Mouse (Mus musculus) thymus, postnatal 4 days (tissue): ENCODE measurements at regions not wholly inside any gene's neighbourhood (a gene's known extent, or its start where the extent isn't known, plus 50 kb on each side); places are given as distances from the start of the nearest gene placed in this dataset.

Experiments used
- DNase-seq: peaks from one replicate; pipeline ENCODE4 v3.0.0; 2021

DNA sequence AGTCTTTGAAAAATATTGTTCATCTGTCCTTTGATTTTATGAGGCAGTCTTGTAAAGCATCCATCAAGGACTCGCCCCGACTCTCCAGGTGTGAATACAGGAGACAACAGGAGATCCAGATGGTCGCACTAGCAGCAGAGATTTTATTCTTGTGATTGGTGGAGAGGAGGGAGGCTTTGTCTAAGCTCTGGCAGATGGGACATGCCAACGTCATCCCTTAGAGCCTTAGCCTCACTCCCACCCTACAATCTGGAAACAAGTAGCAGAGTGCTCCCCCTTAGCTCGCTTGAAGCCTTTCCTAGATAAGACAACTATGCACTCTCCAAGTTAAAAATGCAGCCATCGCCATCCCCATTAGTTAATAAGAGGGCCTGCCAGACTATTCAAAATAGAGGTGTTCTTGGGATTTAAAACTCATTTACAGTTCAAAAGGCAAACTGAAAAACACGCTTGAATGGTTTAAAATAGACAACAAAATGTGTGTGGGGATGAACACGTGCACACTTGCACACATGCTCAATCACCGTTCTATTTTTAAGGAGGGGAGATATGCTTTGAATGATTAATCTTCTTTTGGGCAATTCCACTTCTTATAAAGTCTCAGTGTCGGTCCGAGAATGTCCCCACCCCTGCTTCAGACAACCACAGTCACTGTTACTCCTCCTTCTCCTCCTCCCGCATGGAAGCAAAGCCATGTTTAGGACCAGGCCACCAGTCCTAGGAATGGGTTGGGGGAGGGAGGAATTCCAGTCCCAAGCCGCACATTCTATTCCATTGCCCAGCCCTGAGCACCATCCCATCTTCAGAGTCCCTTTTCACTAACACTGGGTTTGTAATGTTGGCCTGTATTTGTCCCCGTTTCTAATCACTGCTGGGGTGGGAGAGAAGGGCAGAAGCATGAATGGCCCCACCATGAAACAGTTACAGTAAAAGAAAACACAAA, 61.5 kb upstream of the Egln3 start:
- DNase-seq = no peak

DNA sequence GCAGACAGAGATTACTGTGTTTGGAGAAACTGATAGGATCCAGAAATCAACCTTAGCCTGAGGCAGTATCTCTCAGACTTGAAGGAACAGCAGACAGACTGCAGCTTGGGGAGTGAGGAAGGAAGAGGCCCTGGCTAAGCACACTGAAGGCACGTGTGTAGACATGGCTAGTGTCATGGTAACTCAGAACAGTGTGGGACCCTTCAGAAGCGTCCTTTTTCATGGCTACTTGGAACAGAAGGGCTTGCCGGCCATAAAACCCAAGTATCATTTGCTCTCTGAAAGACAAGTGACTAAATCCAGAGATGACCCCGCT, 60.7 kb upstream of the Egln3 start:
- no peak for DNase-seq

DNA sequence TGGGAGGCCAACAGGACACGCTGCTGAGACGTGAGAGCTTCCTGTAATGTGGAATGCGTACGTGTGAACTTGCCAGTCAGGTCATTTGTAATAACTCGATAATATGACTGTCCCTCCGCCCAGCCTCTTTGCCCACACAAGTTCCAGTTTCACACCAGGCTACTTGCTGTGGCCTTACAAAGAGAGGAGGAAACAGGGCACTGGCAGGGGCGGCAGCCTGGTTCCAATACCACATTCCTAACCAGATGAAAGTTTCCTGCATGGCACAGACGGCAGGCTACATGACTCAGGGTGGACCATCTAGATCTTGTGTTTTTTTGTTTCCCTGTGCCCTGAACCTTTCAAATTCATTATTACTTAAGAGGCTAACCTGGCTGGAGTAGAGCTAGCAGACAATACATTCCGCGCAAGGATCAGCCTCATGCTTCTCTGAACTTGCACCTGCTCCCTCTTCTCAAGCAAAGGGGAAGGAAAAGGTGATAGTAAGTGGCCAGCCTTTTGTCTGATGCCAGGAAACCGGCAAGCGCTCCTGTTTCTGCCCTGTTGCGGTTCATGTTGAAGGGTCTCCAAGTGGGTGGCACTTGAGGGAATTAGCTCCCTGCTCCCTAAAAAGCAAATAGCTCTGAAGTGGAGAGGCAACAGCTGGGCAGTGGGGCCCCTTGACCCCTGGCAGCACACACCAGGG, 60.2 kb upstream of the Egln3 start:
- peak; percentile 15 for DNase-seq

DNA sequence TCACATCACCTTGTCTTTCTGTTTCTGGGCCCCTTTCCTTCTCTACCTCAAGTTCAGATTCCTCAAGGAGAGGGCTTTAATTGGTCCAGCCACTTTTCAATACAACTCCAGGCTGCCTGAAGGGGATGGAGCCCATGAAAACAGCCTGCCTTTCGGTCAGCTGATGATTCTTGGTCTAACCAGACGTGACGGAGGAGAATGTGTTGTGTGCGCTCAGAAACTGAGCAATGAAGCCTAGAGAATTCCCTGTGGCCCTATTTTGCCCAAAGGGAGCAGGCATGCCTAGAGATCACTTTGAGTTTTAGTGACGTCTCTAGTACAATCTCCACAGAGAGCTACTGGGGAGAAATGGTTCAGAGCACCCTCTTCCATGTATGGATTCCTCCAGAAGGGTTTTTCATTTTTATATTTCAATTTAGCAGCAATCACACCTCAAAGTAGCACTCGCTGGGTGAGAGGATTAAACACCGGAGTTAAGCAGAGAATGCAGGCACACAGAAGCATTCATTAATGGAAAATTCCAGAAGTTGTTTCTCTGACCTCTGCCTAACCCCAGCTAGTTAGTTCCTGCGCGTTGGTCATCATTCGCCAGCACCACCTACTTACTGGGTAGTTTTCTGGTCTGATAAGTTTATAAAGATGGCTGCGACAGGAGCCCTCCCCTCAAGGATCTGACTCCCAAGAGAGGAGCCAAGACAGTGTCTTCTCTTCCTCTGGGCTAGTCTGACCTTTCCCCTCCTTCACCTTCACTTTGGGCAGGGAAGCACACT, 58.8 kb upstream of the Egln3 start:
- no peak for DNase-seq

DNA sequence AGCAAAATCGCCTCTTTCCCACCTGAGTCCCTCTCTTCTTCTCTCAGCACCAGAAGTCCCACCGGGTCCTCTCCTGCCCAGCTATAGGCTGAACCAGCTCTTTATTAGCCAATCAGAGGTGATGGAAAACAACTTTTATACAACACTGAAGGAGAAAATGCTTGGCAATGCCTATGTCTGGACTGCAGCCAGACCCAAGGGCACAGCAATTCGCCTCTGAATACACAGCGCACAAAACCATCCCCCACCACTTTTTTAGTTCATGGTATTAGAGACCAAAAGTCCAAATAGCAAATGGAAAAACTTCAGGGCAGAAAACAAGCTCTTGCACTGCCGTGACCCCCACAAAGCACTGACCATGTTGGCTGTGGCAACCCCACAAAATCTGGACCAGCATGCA, 57.8 kb upstream of the Egln3 start:
- no peak for DNase-seq

DNA sequence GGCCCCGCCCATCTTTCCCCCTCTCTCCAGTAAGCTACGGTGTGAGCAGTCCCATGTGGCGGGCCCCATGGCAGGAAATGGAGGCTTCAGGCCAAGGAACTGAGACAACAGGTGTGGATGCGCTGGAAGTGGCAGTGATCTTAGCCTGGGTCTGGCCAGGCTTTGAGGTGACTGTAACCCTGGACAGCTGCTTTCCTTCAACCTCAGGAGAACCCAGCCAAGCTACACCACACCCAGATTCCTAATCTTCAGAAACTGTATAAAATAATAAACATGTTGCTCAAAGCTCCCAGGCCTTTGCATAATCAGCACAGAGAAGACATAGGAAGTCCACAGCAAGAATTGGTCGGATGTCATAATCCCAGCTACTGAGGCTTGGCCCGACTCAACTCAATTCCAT, 56.8 kb upstream of the Egln3 start:
- DNase-seq = peak; percentile 44

DNA sequence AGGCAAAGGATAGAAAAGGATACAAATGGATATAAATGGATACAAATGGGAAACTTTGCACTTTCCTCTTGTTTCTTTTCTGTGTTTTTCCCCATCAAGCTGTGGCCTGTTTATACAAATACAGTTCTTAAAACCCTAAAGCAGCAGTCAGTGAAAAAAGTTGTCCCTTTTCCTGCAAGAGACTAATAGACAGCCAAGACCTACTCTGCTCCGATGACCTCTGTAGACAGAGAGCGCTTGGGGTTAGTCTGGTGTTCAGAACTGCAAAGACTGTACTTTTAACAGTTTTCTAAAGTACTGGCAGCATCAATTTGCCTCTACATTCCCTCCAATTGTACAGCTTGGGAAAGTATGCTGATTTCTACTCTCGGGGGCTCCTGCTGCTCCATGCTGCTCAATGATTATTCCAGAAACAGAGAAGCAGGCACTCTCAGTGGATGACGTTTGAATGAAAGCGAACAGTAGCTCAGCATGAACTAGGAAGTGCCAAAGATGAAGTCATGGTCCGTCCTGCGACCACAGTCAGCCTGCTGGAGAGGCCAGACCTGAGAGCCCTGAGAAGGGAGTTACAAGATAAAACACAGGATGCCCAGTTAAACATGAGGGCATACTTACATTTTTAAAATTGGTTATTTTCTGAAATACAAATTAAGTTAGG, 54.2 kb upstream of the Egln3 start:
- no peak for DNase-seq

DNA sequence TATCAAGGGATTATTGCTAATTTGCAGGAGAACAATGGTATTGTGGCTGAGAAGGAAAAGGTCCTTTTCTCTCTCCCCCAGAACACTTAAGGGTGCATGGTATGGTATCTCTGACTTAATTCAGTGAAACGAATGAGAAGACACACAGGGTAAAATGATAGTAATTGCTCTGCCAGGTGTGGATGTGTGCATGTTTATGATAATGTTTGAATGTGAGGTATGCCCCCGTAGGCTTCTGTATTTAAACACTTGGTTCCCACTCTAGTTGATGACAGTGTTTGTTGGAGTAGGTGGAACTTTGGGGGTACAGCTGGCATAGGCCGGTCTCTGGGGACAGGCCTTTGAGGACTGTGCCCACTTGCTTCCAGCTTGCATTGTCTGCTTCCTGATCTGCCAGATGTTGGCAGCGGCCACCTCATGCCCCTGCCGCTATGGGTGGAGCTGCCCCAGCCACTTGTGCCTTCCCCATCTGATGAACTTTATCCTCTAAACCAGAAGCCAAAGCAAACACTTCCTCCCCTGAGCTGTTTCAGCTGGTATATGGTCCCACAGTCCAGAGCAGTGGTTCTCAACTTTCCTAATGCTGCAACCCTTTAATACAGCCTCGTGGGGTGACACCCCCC, 53.0 kb upstream of the Egln3 start:
- peak; percentile 41 for DNase-seq
